Mouse (Mus musculus) R1 (cell line): ENCODE data around the gene Gga2.

Experiments used
- DNase-seq: peaks from one replicate; pipeline ENCODE4 v3.0.0-alpha.2; 2018; ENCODE audit warnings: low read depth, low spot score

Gga2 gene

DNA sequence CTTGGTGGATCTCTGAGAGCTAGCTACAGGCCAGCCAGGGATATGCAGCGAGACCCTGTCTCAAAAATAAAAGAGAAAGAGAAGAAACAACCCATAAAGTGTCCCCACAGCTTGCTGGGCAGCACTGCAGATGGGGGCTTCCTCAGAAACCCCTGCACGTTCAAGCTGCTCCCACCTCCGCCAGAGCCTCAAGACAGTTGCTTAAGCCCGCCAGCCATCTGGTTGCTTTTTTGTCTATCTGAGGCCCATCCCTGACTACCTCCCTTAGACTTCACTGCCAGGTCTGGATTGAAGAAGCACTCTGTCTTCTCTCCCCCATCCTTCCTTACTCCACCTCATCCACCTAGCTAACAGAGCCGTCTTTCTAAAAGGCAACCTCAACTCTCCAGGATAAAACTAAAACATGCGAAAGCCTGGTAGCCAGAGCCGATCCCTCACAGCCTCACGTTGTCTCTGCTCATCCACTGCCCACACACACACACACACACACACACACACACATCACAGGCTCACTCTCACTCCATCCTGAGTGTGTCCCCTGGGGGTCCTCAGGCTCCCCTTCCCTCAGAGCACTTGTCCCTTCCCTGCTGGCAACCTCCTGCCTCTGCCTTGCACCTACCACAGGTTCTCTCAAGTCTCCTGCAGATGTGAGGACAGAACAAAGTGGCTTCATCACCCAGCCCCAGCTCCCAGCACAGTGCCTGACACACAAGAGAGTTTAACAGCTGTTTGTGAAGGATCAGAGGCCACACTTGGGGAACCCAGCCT, 82.7 kb downstream of the Gga2 start:
- no peak for DNase-seq

DNA sequence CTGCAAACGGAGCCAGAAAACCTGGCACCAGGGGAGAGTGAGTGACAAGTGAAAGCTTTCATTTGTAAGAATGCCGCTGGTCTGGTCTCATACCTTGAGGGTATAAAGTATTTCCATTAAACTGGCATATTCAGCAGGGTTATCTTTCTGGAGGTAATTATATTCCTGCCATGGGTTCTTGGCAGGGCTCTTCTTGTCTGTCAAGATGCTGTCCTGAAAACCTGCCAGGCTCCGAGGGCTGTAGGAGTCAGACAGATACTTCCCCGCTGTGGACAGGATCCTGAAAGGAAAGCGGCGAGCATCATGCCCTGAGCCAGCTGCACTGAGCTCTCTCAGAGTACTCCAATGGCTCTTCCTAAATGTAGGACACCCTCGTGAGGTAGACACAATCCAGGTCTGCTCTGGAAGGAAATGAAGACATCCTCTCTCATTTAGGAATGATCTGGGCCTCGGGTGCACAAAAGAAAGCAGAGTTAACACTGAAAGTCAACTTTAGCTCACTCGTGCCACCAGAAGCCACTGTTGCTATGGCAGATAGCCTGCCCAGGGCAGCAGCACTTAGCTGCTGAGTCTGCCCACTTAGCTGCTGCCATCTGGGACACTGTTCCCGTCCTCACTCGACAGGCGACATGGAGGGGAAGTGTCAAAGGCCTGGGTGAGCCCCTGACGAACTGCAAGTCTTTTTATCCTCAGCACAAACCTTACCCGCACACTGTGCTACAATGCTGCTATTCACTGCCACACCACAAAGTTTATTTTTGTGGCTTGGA, 84.0 kb downstream of the Gga2 start:
- no peak for DNase-seq
